Mouse (Mus musculus) common myeloid progenitor, adult 5-6 weeks (primary cell): Measurements from ENCODE around the gene Cdrt4. TPM values are rescaled to one million over a fixed set of nuclear protein-coding genes. Genes with fewer than 3 reads are reported as not detected.

Experiments used
- ATAC-seq: replicated peaks from 2 replicates; pipeline ENCODE4 v1.8.0; 2016; ENCODE audit warnings: low read depth, mild to moderate bottlenecking, moderate TSS enrichment, inconsistent platforms; ENCODE audit not compliant: poor library complexity, severe bottlenecking
- total RNA-seq: library from RNA; stranded (forward); fragments of 200-1000, 187-1606 nt; gene quantifications from 2 replicates; pipeline ENCODE4 v1.2.3, GENCODE M21; 2017

The Cdrt4 gene
- total RNA-seq, 1 experiment from 2014 or later, result not detected

DNA sequence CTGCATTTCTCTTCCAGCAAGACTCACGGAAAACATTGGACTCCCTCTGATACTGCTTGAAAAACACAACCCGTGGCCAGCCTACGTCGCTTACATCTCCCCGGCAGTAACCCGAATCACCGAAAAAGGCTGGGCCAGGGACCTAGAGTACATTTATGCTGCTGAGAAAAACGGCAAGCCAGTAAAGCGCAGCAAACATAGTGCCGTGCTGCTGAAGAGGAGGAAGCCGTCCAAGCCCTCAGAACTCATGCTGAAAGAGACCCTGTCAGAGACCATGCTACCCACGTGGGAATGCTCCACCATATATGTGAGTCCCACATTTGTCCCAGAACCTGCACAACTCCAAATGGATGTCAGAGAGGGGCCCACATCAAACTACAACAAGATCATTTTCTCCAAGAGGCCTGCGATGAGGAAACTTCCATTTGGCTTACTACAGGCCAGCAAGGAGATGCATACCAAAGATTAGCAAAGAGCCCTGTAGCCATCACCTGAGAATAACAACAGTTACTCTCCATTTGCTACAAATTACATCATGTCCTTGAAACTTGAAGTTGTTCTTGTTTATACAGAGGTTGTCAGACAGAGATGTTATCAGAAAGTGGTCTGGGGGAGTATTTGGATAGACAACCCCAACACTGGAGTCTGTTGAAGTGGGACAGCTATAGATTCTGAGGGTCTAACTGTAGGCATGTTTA is 41.7 kb downstream of the Cdrt4 start:
- no peak for ATAC-seq

DNA sequence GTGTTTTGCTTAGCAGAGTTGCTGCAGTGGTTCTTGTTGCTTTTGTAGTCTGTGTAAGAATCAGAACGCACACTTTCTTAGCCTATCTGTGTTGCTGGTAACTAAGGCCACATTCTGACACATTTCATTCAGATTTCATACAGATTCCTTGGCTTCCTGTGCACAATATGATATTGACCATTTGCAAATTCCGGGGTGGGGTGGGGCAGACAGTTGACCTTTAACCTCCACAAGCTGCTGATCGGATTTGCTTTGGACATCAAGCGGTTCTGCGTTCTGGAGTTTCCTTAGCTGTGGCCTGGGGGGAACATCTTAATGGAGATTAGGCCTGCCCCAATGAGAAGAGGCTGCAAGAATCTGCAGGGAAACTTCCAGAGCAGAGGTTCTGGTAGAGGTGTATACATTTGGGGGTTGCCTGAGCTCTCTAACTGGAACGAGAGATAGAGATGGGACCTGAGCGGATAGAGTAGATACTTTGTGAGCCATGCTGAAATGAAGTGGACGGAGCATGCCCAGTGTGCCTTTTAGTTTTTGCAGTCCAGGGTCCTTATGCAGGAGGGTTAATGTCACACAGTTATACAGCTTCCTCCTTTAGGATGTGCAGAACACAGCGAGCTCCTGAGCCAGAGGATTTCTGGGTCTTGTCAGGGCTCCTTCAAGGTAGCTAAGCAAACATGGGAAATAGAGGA is 44.2 kb downstream of the Cdrt4 start:
- no peak for ATAC-seq

DNA sequence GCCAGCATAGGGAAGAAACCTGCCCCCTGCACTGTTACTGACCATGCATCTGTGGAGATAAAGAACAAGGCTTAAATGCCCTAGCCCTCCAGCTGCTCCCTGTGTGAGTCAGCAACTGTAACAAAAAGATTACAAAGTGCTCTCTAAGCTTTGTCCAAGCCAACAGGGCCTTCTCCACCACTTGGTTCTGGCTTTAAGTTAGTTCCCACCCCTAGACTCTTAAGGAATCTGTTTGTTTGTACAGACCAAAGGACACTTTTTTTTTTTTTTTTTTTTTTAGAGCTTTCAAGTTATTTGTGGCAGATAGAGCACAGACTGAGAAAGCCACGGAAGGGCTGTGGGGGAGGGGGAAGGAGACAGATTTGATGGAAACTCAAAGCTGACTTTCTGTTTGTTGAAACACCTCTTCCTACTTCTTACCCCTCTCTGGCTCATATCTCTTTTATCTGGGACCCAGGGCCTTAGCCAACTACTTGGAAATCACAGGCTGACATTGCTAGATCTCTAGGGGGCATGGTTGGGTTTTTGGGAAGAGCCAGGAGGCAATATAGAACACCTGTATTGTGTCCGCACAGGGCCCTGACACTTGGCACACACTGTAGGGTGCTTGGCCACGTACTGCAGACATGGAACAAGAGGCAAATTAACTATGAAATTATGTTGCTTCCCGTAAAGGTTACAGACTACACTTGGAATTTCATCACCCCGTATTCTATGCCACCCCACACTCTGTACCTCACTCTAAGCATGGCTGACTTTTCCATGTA is 44.9 kb downstream of the Cdrt4 start:
- no peak for ATAC-seq

DNA sequence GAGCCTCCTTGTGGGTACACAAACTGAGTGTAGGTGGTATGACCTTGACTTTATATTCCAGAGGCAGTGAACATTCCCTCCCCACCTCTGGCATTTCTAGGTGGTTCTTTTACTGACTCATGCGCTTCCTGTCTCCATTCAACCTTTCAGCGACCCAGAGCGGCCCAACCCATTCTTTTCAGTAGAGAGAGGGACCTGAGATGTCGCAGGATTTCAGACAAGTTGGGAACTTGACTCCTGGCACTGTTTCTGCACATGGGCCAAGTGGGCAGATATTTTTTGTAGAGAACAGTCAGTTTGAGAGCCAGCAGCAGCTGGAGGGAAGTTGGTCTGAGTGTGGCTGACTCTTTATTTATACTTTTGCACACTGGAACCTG is 45.5 kb downstream of the Cdrt4 start:
- no peak for ATAC-seq

DNA sequence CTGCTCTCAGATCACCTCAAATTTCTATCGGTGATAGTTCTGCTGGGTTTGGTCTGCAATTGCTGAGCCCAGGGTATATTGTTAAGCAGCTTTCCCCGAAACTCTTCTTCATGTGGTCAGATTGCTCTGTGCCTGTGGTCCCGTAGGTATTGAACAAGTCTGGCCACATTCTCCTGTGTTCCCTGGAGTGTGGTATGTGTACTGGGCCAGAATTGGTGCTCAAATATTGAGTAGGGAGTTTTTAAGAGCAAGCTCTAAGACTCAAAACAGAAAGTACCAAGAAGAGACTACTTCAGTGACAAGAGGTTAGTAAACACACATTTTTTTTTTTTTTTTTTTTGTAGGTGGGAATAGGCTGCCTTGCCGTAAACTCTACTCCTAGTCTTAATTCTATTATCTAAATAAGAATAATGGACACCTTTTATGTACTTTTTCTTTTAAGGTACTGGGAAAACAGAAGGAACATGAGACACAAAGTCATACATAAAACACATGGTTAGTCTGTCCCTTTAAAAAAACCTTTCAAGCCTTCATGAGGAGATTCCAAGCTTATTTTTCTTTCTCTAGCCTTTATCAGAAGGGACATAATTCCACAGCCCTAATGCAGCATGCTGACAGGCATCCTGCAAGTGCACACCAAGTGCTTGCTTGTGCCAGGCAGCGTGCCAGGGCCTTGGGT is 46.2 kb downstream of the Cdrt4 start:
- no peak for ATAC-seq

DNA sequence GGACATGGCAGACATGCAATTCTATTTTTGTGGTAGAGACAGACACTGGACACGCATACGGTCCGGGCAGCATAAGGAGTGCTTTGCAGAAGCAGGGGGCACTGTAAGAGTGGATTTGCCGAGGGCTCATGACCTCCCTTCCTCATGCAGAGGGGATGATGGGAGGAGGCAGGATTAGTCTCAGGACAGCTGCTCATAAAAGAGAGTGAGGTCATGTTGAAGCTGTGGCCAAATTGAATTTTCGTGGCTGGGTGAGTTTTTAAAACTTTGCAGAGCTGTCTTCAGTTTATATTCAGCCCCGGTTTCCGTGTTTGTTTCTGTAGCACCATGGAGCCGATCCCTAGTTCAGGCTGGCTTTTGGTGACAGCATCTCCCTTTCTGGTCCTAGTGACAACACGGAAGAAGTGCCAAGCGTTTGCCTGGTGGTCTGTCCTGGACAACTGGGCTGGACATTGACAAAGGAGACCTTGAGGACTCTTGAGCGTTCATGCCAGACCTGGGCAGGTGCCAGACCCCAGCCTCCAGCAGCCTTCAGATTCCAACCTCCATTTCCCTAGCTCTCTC is 46.8 kb downstream of the Cdrt4 start:
- no peak for ATAC-seq

DNA sequence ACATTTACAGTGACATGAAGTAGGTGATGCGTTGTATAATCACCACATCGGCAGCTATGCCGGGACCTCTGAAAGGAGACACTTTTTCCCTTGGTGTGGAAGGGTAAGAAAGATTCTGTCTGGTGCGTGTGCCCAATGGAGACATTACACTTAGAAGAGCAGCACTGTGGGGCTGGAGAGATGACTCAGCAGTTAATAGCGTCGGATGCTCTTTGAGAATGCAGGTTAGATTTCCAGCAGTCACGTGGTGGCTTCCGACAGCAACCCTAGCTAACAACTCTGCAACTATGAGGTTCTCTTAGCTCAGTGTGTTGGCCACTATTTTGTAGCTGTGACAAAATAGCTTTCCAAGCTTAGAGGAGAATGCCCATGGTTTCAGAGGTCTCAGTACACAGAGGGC is 49.1 kb downstream of the Cdrt4 start:
- no peak for ATAC-seq

DNA sequence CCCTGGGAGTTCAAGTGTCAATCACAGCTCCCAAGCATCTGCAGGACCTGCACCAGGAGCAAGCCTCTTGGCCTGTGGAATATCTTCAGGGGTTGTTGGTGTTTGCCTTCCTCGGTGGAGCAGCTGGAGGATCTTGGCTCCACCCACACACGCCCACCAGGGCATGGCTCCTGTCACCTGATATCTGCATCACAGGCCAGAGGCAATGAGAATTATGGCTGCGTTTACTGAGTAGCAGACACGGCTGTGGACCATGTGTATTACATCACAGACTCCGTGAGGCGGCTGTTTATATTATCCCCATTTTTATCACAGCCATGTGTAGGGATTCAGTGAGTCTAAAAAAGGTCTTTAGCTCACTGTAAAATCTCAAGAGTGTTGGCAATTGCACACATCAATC is 53.6 kb downstream of the Cdrt4 start:
- no peak for ATAC-seq

DNA sequence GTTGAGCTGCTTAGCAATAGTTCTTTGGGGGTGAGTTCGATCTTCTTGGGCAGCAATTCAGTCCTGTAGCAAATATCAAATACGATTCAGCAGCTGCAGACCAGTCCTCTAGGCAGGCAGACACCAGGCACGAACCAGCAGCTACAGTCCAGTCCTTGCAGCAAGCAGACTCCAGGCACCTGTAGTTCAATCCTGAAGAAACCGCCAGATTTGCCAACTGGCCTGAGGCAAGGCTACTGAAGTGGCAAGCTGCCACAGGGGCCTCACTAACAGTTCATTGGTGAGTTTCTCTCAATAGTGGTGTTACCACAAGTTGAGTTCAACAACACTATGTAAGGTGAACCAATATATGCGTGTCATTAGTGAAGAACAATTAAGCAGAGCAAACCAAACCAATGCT is 56.4 kb downstream of the Cdrt4 start:
- no peak for ATAC-seq

DNA sequence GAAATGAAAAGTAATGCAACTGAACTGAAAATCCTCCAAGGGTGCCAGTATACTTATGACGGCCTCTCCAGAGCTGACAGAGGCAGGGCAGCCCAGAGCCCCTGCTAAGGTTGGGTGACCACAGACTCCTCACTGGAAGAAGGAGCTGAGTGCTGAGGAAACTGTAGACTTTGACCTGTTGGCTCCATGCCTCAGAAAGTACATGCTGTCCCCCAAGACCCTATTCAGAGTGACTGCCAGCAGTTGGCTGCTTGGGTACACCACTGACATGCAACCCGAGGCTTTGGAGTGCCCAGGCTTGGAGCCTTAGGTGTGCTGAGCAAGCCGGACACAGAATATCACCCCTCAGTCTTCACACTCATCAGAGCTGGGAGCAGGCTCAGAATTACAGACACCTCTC is 57.0 kb downstream of the Cdrt4 start:
- no peak for ATAC-seq

DNA sequence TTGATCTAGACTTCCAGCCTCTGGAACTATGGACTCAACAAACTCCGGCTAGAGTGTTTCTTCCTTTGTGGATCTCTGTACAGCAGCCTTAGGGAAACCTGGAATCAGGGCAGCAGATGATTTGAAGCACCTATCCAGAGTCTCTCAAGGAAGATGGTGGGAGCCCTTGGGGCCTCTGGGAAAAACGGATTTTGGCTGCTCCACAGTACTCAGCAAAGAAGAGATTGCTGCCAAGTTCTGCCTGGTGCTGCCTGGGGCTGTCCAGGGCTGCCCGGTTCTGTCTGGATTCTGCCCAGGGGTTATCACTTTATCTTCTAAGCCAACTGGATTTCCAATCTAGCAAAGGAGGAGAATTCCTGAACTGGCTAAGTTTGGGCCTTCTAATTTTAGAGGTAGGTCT is 58.8 kb downstream of the Cdrt4 start:
- ATAC-seq, result no peak

DNA sequence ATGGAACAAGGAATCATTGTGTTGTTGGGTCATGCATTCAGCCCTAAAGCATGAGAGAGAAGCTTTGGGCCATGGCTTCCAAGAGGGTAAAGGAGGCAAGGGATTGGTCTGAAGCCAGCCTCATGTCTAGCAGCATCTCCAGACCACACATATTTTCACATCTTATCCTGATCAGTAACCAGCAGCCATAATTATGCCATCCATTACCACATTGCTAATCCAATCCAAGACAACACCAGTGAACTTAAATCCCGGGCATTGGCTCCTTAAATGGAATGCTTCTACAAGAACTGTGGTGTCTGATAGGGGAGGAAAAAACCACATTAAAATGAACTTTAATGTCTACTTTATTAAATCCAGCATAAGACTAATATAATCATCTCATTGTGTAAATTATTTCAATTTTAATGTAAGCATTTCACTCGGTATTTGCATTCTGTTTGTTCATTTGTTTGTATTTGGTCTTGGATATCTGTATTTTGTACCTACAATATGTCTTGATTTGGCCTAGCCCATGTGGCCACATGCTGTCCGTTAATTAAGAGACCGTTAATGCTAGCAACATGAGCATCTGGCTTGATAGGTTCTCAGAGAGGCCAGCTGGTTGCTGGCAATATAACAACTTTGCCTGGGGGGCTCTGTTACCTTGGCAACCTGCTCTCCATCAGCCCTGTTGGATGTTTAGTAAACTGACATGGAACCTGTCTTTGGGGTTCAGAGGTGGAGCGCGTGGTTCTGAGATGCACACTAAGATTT is 66.5 kb downstream of the Cdrt4 start:
- no peak for ATAC-seq

DNA sequence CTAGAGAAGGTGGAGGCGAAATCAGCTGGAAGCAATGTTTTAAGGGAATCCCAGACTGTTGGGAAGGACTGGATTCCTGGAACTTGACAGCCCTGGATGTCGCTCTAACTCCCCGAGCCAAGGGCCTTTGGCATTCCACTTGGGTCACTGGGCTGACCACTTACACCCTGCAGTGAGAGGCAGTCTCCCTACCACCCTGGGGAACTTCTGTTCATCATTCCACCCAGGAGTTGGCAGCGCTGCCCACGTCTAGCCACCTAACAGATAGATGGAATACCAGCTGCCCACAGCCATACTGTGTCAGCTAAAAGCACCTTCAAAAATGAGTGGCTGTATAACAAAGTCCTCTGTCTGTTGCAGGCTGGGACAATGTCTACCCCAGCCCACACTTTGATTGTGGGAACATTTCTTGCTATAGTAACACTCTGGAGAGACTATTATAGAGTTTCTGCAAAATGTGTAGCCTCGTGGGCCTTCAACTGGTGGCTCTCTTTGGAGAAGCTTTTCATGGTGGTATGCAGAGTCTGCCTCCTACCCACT is 67.2 kb downstream of the Cdrt4 start:
- no peak for ATAC-seq

DNA sequence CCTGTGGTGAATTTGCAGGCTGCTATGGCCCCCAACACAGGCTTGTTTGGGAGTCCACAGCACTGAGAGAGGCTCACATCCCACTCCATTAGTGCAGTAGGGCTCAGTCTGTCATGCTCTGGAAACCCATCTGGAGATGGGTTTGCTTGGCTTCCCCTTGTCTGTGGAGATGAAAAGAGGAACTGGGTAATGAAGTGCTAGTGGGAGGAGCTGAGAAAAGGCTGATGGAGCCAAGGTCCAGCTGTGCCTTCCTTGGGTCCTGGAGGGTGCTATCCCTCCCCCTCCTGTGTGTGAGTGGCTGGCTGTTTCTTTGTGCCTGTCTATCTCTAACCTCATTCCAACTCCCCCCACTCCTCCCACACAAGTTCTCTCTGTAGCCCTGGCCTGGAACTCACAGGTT is 69.6 kb downstream of the Cdrt4 start:
- ATAC-seq, result peak; percentile 96

DNA sequence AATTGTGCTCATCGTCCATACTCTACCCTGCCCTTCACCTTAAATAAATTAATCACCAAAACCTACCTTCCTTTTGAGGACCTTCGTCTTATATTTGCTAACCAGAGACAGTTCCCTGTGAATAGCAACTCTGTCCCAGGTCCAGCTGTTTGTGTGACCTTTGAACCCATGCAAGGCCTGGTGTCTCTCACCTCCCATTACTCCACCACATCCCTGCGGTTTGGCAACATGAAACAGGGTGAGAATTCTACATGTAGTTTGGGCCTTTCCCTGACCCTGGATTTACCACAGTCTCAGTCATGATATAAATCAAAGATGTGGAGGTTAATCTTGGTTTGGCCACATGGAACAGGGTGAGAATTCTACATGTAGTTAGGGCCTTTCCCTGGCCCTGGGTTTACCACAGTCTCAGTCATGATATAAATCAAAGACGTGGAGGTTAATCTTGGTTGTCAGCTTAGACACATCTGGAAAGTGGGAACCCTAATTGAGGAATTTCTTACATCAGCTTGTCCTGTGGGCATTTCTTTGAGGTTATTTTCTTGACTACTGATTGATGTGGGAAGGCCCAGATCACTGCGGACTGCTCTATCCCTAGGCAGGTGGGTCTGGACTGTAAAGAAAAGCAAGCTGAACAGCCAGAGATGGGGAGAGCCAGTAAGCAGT is 70.3 kb downstream of the Cdrt4 start:
- ATAC-seq, result no peak

DNA sequence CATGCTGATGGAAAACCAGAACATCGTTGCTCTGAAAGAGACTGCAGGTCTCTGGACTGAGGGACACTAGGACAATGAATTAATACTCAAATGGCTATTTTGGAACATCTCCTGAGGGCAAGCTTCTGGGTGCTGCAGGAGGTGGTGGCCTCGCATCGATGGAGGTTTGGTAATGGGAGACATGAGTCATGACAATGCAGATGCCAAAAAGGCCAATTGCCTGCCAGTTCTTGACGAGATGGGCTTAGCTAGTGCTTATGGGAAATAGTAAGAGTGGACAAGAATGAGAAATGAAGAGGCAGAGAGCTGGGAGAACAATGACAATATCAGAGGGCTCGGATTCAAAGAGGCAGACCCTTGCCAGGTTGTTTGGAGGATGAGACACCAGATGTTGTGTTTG is 72.5 kb downstream of the Cdrt4 start:
- ATAC-seq, result no peak

DNA sequence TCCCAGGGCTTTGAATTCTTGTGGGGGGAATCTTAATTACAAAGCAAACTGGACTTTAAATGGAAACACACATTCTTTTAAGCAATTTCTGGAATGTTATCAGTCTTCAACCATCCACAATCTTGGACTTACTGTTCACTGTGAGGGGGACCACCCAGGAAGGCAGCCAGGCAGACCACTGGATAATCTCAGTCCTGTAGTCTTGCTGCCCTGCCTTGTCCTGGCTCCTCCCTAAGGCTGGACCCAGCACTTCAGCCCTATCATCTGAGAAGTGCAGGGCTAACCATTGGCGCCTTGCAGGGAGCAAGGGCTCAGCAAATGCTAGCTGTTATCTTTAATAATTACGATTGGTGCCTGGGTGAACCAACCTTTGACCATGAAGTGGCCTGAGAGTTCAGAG is 73.1 kb downstream of the Cdrt4 start:
- no peak for ATAC-seq

DNA sequence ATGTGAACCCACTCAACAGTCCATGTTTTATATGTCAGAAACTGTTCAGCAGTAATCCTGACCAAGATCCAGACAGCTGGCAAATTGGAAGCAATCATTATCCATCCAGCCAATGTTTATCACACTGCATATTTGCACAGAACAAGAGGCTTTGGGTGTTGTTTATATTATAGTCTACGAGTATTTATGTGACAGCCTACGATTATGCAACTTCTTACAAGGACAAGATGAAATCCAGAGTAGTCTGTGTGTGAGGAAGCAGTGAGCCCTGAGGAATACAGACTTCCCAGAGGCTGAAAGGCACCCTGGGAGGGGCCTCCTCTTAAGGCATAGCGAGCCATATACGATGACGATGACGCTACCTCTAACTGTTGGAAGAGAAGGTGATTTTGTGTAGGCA is 74.5 kb downstream of the Cdrt4 start:
- no peak for ATAC-seq

DNA sequence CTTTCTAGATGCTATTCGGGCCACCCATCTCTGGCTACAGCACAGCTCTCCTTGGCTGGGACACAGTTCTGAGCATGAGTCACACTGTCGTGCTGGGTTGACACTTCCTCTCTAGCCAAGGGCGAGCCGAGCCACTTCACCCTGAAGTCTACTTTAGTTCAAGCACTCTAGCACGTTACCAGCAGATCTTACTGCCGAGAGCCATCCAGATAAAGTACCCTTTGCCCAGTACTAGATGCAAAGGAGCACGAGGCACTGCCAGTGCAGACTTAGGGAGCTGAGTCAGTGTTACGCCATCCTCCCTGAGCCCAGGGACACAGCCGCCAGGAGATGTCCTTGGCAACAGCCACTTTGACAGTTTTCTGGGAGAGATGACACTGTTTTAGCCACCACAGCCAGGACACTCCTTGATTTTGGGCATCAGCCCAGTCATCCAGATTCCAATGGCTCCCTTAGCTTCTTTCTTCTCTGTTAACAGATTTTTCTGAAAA is 75.7 kb downstream of the Cdrt4 start:
- ATAC-seq, result no peak
